Mouse (Mus musculus) duodenum, adult 2 months (tissue): ENCODE results near the gene Tbx2. TPM values are rescaled to one million over a fixed set of nuclear protein-coding genes. Genes with fewer than 3 reads are reported as not detected.

Source experiments
- polyA plus RNA-seq: library from polyadenylated mRNA; depleted of rRNA; stranded (reverse); fragments of >200 nt; gene quantifications from 2 replicates; pipeline ENCODE4 v1.2.3, GENCODE M21; 2012; ENCODE audit warnings: low replicate concordance; rRNA removed

Gene Tbx2
- polyA plus RNA-seq: 18.8 and 22.4 TPM in 2 replicates

DNA sequence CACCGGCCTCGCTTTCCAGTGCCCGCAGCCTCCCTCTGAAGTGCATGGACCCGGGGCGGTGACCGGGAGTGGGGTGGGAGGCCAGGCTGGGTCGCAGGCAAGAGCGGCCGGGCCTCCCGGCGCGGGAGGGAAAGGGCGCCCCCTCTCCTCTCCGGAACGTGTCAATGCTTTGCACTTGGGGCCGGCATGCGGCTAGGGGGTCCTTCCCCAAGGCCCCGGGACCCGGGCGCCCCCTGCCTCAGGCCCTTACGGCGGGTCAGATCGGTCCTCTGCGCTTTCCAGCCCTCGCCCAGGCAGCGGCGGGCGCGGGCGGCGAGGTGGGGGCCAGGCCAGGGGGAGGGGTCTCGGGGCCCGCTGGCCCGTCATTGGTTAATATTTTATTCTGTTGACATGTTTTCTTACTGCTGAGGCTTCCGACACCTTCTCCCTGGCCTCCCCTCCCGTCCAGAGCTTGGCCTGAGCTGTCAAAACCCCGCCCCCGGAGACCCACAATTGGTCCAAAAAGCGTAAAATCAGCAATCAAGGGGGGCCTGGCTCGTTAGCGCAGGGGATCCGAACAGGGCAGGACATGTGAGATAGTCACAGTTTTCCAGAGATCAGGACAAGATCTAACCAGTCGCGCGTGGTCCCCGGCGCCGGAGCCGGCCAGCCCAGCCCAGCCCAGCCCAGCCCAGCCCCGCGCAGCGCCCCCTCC, at the start of gene Tbx2:
Tbx2 (plus strand) TSS at position 321 of the 694 bp plus-strand sequence.

GRCm38 (mm10) chr11:85850233-85850632, 17.9 kb downstream of the Tbx2 start, which contains the start of gene Gm11444:
Gene Gm11444 (minus strand): TSS chr11:85850333.

GRCm38 (mm10) chr11:85885665-85886428, 53.5 kb downstream of the Tbx2 start, which contains the start of gene Tbx4:
Gene Tbx4 (plus strand): TSS chr11:85886422.

Other genes starting within 250 kb of the Tbx2 start
- not detected in 2 replicates for gene Gm11444, start 17.8 kb downstream of the Tbx2 start, polyA plus RNA-seq
- gene Tbx4, start 53.9 kb downstream of the Tbx2 start, polyA plus RNA-seq: 0.23 and 0.69 TPM in 2 replicates